Mouse (Mus musculus) lung, adult 2 months (tissue): ENCODE data around the gene Evc2.

ENCODE experiments used
- CTCF ChIP-seq: fragments of 200-500 bp; IDR thresholded peaks from 2 replicates; pipeline ENCODE4 v1.5.1; 2011; ENCODE audit warnings: mild to moderate bottlenecking, low read length, control low read depth; ENCODE audit not compliant: insufficient read depth
- POLR2A ChIP-seq: fragments of 200-500 bp; IDR thresholded peaks from 2 replicates; pipeline ENCODE4 v1.6.1; 2011; ENCODE audit warnings: low read depth, mild to moderate bottlenecking, control low read depth, low read length, borderline replicate concordance; ENCODE audit errors: extremely low read depth

GRCm38 (mm10) chr5:37469031-37469430, 130.7 kb downstream of the Evc2 start:
- no peak for TF ChIP-seq POLR2A
- no peak for TF ChIP-seq CTCF
